Mouse (Mus musculus) liver, embryonic 15.5 days (tissue): ENCODE results near the gene Nsun7. TPM values are rescaled to one million over a fixed set of nuclear protein-coding genes. Genes with fewer than 3 reads are reported as not detected.

ENCODE experiments used
- ATAC-seq: fragments of 200-750 bp; cut with Nextera tagmentation; 2 replicates; pipeline ENCODE4 v1.8.0; 2017; ENCODE audit warnings: moderate number of reproducible peaks, mild to moderate bottlenecking, moderate library complexity; ENCODE audit not compliant: insufficient read depth
- H3K27ac ChIP-seq: fragments of 300-500 bp; sonication (generic); replicated peaks from 2 replicates; pipeline ENCODE4 v1.5.1; 2015; ENCODE audit warnings: mild to moderate bottlenecking, inconsistent platforms
- H3K27me3 ChIP-seq: fragments of 300-500 bp; sonication (generic); 2 replicates; pipeline ENCODE4 v1.6.1; 2015; ENCODE audit warnings: mild to moderate bottlenecking, inconsistent platforms
- H3K36me3 ChIP-seq: fragments of 300-500 bp; sonication (generic); replicated peaks from 2 replicates; pipeline ENCODE4 v1.6.1; 2015; ENCODE audit warnings: moderate library complexity, mild to moderate bottlenecking, inconsistent platforms
- H3K4me1 ChIP-seq: fragments of 300-500 bp; sonication (generic); replicated peaks from 2 replicates; pipeline ENCODE4 v1.6.1; 2015; ENCODE audit warnings: inconsistent platforms
- H3K4me2 ChIP-seq: fragments of 300-500 bp; sonication (generic); 2 replicates; pipeline ENCODE4 v1.6.1; 2015; ENCODE audit warnings: moderate library complexity, mild to moderate bottlenecking, inconsistent platforms
- H3K4me3 ChIP-seq: fragments of 300-500 bp; sonication (generic); replicated peaks from 2 replicates; pipeline ENCODE4 v1.5.1; 2015; ENCODE audit warnings: mild to moderate bottlenecking, inconsistent platforms
- H3K9ac ChIP-seq: fragments of 300-500 bp; sonication (generic); 2 replicates; pipeline ENCODE4 v1.6.1; 2015; ENCODE audit warnings: moderate library complexity, mild to moderate bottlenecking, inconsistent platforms
- H3K9me3 ChIP-seq: fragments of 300-500 bp; sonication (generic); replicated peaks from 2 replicates; pipeline ENCODE4 v1.6.1; 2016; ENCODE audit warnings: inconsistent platforms
- WGBS: fragments of 180-500 bp; shearing (Covaris S2); methylation state at CpG from one replicate; pipeline ENCODE4 v1.1.7; 2015; ENCODE audit warnings: mixed read lengths; ENCODE audit not compliant: insufficient replicate concordance; 5-methylcytosine and 5-hydroxymethylcytosine counted together
- polyA plus RNA-seq: library from polyadenylated mRNA; unstranded; fragments of >200 nt; fragmentation: Nextera tagmentation; extraction: Ambion mirVana; gene quantifications from 2 replicates; pipeline ENCODE4 v1.2.1, GENCODE M21; 2015

The Nsun7 gene
- polyA plus RNA-seq, 1 experiment from 2014 or later, result not detected

DNA sequence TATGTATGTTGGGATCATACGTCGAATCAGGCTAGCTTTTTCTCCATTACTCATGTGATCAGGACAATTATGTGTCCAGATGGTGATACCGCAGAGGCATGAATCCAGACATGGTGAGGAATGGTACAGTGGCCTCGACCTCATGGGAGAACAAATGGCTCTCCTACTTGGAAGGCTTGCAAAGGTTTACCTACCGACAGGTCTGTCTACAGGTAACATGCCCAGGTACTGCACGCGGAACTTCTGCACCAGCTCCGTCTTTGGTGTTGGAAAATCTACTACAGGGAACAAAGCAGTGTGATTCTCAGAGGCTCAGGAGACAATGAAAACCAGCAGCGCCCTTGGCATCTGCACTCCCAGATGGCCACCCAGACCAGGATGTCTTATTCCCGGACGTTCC is 51.1 kb downstream of the Nsun7 start:
- H3K9ac ChIP-seq, result no peak overlapping the region

DNA sequence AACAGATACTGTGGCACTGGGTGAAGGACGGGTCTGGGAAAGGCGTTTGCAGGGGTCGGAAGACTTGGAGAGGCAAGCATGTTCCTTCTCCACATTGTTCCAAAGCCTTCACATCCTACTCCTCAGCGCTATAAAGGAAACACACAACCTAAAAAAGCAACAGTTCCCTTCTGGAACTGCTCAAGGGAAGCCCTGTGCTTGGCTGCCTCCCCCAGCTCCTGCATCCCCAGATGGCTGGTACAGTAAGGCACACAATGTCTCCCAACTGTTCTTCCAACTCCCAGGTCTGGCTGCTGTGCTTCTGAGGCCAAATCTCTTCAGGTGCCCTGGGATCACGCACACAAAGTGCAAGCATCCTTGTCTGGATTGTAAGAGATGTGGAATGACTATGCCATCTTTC is 56.1 kb downstream of the Nsun7 start:
- H3K27ac ChIP-seq, result no peak overlapping the region
- no peak overlapping the region for H3K9ac ChIP-seq
- H3K4me3 ChIP-seq, result no peak overlapping the region
- H3K4me2 ChIP-seq, result no peak overlapping the region
- H3K36me3 ChIP-seq, result no peaks in the 10 kb centered on the region
- ATAC-seq, result no peak
- no peaks in the 10 kb centered on the region for H3K4me1 ChIP-seq
- WGBS, result 53% methylated on average over 5 of the region's 5 CpGs
- H3K27me3 ChIP-seq, result no peaks in the 10 kb centered on the region
- H3K9me3 ChIP-seq, result no peaks in the 10 kb centered on the region

More for the DNA sequence above, 51.1 kb downstream of the Nsun7 start:
- Histone ChIP-seq H3K27ac (no peak overlapping the region), H3K4me2 (no peak overlapping the region), H3K36me3 (no peaks in the 10 kb centered on the region), H3K27me3 (no peaks in the 10 kb centered on the region), H3K9me3 (no peaks in the 10 kb centered on the region), H3K4me1 (no peaks in the 10 kb centered on the region), H3K4me3 (no peak overlapping the region)
- 84% methylated on average over 11 of the region's 11 CpGs for whole genome bisulfite sequencing
- ATAC-seq, result no peak

DNA sequence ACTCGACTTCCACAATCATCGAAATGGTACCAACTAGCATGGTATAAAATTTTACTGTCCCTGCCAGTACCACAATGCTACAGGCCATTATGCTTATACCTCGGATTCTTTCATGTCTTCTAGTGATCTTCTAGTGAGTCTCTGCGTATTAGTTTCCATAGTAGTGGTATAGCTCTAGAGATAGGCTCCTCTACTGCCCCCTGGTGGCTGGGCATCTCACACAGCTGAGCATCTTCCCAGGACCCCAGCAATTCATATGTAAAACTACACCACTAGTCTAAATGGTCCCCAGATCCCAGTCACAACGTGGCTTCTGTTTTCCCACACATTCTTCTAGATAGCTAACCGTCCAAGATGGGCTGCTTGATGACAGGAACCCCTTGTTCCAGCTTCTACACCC is 59.6 kb downstream of the Nsun7 start:
- ATAC-seq, result no peak
- no peaks in the 10 kb centered on the region for H3K36me3 ChIP-seq
- no peaks in the 10 kb centered on the region for H3K27me3 ChIP-seq
- 43% methylated on average over 6 of the region's 6 CpGs for WGBS
- H3K4me2 ChIP-seq, result no peak overlapping the region
- H3K4me1 ChIP-seq, result no peaks in the 10 kb centered on the region
- no peak overlapping the region for H3K4me3 ChIP-seq
- no peak overlapping the region for H3K27ac ChIP-seq
- no peaks in the 10 kb centered on the region for H3K9me3 ChIP-seq
- no peak overlapping the region for H3K9ac ChIP-seq

DNA sequence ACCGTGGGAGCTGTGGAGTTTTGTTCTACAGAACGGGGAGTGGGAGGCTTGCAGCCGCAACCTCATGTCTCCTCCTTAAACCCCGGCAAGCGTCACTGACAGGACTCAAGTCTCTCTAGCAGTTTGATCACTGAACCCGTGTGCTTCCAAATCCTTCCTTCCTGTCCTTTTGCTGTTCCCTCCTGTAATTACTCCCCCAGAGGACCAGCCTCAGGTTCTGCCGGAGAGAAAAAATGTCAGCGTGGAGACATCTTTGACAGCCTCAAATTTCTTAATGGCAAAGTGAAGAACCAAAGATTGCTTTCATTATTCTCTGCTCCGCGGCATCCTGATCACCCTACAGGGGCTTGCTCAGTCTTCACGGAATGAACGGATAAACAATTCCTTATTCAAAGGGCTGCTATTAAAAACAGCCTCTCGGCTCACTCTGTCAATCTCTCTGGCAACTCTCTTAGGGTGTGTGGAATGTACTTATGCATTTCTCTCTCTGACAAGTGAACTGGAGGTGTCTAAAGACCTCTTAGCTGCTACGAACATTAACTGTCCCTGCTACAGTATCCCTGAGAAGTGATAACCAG is 60.2 kb downstream of the Nsun7 start:
- no peaks in the 10 kb centered on the region for H3K9me3 ChIP-seq
- no peak overlapping the region for H3K27ac ChIP-seq
- no peak overlapping the region for H3K9ac ChIP-seq
- WGBS, result 68% methylated on average over 14 of the region's 14 CpGs
- H3K4me1 ChIP-seq, result no peaks in the 10 kb centered on the region
- H3K36me3 ChIP-seq, result no peaks in the 10 kb centered on the region
- no peak for ATAC-seq
- no peak overlapping the region for H3K4me2 ChIP-seq
- no peaks in the 10 kb centered on the region for H3K27me3 ChIP-seq
- H3K4me3 ChIP-seq, result no peak overlapping the region

DNA sequence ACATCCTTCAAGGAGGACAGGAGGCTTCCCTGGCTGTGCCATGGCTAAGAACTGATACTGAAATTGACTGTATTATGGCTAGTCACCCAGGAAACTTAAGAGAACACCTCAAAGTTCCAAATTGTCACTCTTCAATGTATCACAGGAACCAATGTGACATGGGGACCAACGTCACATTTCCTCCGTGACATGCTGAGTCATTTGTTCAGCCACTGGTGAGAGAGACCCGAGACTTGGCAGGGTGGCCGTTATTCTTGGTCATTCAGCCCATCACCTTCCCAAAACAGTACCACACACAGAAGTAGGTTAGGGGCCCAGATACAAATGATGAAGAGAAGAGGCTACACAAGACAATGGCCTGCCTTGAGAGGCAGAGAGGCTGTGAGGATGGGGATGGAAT is 63.4 kb downstream of the Nsun7 start:
- Histone ChIP-seq H3K9ac (no peak overlapping the region), H3K27ac (no peak overlapping the region), H3K9me3 (no peaks in the 10 kb centered on the region), H3K4me1 (no peaks in the 10 kb centered on the region), H3K4me3 (no peak overlapping the region), H3K36me3 (no peaks in the 10 kb centered on the region), H3K27me3 (no peaks in the 10 kb centered on the region), H3K4me2 (no peak overlapping the region)
- ATAC-seq, result no peak
- 28% methylated on average over 4 of the region's 4 CpGs for WGBS

DNA sequence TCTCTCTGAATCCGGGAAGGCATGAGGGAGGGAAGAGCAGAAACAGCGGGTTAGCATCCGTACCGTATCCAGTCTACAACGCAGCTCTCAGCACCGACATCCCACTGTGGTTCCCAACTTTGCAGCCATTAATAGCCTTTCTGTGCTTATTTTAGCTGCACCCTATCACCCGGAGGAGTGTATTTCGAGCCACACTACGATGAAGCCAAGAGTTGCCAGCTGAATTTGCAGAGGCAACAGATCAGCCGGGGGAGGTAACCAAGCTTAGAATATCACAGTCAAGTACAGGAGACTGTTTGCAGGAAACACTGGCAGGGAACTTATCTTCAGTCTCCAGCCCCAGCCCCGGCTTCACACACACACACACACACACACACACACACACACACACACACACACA is 63.9 kb downstream of the Nsun7 start:
- Histone ChIP-seq H3K9ac (no peak overlapping the region), H3K4me2 (no peak overlapping the region), H3K36me3 (no peaks in the 10 kb centered on the region), H3K27ac (no peak overlapping the region), H3K27me3 (no peaks in the 10 kb centered on the region), H3K9me3 (no peaks in the 10 kb centered on the region), H3K4me1 (no peaks in the 10 kb centered on the region; the same call in 1 of the 2 replicates), H3K4me3 (no peak overlapping the region)
- ATAC-seq, result no peak
- WGBS, result 47% methylated on average over 11 of the region's 11 CpGs

DNA sequence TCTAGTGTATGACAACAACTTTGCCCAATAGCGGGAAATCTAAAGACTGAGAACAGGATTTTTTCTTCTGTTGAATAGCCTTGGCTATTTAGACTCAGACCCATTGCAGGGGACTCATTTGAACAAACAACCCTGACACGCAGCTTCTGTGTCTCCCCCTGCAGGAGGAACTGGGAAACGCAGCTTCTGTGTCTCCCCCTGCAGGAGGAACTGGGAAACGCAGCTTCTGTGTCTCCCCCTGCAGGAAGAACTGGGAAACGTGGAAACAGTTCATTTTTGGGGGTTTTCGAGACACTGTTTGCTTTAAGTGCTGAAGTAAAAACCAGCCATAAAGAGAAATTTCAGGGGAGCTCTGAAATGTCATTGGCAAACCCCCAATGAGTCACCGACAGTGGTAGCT is 66.7 kb downstream of the Nsun7 start:
- ATAC-seq, result no peak
- H3K36me3 ChIP-seq, result no peaks in the 10 kb centered on the region
- H3K4me2 ChIP-seq, result no peak overlapping the region
- 57% methylated on average over 7 of the region's 7 CpGs for WGBS
- H3K4me3 ChIP-seq, result no peak overlapping the region
- no peak overlapping the region for H3K9ac ChIP-seq
- no peaks in the 10 kb centered on the region; the same call in 1 of the 2 replicates for H3K4me1 ChIP-seq
- no peaks in the 10 kb centered on the region for H3K9me3 ChIP-seq
- no peak overlapping the region for H3K27ac ChIP-seq
- no peaks in the 10 kb centered on the region for H3K27me3 ChIP-seq

DNA sequence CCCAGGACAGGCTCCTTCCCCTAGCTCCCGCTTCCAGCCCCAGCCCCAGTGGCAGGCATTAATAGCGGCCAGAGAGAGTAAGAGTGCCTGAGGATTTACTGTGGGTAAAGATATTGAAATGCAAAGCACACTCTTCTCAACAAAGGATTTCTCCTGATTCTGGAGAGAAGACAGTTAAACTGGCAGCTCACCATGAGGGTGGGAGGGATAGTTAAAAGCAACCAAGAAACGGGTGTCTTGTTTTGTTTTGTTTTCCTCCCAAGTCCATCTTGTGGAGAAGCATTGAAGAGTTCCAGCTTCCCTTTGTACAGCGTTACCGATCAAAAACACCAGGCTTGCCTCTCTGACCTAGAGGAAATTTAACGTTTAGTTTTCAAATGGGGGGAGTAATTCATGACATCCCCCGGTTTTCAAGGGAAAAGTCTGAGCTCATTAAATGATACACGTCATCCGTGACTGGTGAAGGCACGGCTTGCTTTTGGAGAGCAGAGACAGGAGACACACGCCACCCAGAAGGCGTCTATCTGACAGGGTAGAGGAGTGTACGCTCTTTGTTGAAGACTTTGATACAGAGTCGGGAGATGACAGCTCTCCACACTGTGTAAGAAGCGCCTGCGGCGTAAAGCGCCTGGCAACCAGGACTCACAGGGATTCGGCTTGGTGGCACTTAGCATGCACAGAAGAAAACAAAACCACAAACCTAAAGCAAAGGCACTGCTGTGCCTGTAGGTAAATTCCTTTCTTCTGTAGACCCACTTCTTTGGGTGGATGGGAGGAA is 68.4 kb downstream of the Nsun7 start:
- H3K4me3 ChIP-seq, result no peak overlapping the region
- no peaks in the 10 kb centered on the region for H3K9me3 ChIP-seq
- no peaks in the 10 kb centered on the region for H3K36me3 ChIP-seq
- H3K27me3 ChIP-seq, result no peaks in the 10 kb centered on the region
- H3K4me2 ChIP-seq, result no peak overlapping the region
- no peak overlapping the region for H3K27ac ChIP-seq
- 65% methylated on average over 19 of the region's 19 CpGs for WGBS
- H3K9ac ChIP-seq, result no peak overlapping the region
- ATAC-seq, result no peak
- no peaks in the 10 kb centered on the region; the same call in 1 of the 2 replicates for H3K4me1 ChIP-seq

DNA sequence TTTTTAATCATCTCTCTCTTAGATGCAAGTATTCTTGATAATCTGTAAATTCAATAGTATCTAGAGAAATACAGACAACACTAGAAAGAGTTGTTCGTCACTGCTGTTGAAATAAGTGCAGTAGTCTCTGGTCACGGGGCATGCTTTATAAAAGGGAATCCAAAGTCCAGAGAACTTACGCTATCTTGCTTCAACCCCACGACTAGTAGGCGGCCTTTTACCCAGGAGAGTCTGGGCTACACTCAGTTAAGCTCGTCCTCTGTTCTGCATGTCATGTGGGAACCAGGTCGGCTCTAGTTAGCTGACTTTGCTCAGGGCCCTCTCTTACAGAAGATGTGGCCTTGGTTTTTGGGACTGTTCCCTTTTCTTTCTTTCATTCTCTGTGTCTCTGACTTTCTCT is 69.1 kb downstream of the Nsun7 start:
- no peaks in the 10 kb centered on the region for H3K27me3 ChIP-seq
- 60% methylated on average over 7 of the region's 7 CpGs for WGBS
- H3K9me3 ChIP-seq, result no peaks in the 10 kb centered on the region
- no peak overlapping the region for H3K9ac ChIP-seq
- no peak overlapping the region for H3K4me3 ChIP-seq
- no peak overlapping the region for H3K4me2 ChIP-seq
- no peak overlapping the region for H3K27ac ChIP-seq
- ATAC-seq, result peak; percentile 37; the same call in 1 of the 2 replicates
- H3K4me1 ChIP-seq, result no peaks in the 10 kb centered on the region; the same call in 1 of the 2 replicates
- H3K36me3 ChIP-seq, result no peaks in the 10 kb centered on the region

DNA sequence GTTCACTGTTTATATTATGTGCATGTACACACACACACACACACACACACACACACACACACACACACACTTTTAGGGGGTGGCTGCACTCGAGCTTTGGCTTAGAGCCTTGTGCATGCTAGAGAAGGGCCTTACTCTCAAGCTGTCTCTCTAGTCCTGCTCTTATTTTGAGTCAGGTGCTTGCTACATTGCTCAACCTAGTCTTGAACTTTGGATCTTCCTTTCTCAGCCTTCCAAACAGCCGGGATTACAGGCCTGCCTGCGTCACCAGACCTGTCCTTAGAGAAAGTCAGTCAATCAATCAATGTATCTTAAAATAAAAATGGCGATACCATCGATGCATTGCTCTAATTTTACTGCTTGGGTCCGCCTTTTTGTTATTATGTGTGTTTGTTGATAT is 71.1 kb downstream of the Nsun7 start:
- WGBS, result 58% methylated on average over 6 of the region's 6 CpGs
- ATAC-seq, result no peak
- Histone ChIP-seq H3K27ac (no peak overlapping the region), H3K4me1 (no peaks in the 10 kb centered on the region; the same call in 1 of the 2 replicates), H3K27me3 (no peaks in the 10 kb centered on the region), H3K4me3 (no peak overlapping the region), H3K36me3 (no peaks in the 10 kb centered on the region), H3K9me3 (no peaks in the 10 kb centered on the region), H3K4me2 (no peak overlapping the region), H3K9ac (no peak overlapping the region)

DNA sequence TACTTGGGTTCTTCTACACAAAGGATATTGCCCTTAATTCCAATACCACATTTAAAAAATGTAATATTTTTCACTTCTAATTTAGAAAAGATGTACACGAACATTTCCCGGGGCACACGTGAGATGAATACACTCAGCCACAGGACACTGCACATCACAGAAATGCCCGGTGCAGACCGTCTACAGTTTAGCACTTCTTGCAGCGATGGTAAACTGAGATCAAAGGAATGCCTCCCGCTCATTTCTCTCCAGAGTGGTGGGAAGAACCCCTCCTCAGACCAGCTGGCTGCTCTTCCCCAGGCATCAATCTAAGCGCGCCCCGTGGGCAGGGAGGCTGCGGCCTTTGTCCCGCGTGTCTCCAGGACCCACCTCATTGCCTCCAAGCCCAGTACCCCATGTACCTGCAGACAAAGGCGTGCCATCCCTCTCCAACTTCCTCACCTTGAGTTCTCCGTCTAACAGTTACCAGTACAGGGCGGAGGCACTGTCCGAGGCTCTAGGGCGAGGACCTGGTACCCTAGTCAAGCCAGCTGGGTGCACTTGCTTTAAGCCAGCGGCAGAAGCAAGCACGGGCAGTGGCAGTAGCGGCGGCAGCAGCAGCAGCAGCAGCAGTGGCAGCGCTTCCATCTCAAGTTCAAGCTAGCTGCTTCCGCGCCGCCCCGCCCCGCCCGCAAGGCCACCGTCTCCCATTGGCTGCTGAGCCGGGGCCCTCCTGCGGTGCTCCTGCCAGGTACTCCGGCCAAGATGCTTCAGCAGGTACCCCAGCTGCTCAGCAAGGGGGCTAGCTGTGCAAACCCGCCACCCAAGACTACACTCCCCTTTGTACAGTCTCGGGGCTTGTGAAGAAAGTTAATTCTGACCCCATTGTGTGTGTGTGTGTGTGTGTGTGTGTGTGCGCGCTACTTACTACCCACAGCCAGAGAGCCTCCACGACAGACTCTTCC is 77.6 kb downstream of the Nsun7 start:
- WGBS, result 6% methylated on average over 38 of the region's 38 CpGs
- ATAC-seq, result no peak
- H3K4me3 ChIP-seq, result peak overlapping the region; percentile 25

More for the DNA sequence above, 77.6 kb downstream of the Nsun7 start:
- Histone ChIP-seq H3K4me1 (peaks cover 7% of the 10 kb centered on the region; the same call in 1 of the 2 replicates), H3K4me2 (peak overlapping the region; percentile 54), H3K9ac (no peak overlapping the region), H3K27ac (no peak overlapping the region), H3K9me3 (no peaks in the 10 kb centered on the region), H3K36me3 (no peaks in the 10 kb centered on the region), H3K27me3 (peaks cover 20% of the 10 kb centered on the region)
